Mouse (Mus musculus): ENCODE measurements around the gene Cenpm.

DNA sequence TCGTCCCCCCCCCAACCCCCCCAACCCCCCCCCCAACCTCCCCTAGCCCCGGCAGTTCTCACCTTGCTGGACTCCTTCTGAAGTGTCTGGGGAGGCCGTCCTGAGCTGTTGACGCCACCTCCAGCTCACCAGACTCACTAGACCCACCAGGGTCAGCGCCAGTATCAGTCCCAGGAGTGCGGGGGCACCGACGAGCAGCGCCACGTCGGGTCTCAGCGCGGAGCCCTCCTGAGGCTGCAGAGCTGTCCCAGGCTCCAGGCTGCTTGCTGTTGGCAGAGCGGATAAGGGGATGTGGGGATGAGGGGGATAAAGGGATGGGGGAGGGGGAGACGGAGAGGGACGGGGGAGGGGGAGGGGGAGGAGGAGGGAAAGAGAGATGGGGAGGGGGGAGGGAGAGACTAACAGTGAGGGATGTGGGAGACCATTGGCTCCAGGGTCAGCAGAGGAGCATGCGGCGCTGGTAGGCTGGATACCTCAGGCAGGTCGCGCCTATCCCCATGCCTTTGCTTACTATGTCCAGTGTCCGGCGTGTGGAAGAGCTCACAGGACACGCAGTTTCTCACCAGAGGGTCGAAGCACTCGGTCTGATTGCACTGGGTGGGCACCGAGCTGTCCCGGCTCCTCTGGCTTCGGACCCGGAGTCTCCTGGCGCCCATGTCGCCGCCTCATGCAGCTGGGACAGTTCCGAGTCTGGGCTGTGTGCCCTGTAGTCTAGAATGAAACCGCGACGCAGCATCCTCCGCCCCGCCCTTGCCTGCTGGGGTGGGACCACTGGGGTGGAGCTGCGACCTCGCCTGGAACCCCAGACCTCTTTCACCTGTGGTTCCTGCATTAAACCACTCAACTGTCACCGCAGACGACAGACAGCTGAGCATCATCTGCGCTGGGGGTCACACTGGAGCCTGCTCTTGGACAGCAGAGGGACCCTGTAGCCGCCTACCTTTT, 20.6 kb downstream of the Cenpm start, which contains the start of gene Tnfrsf13c:
- no peak for TF ChIP-seq CTCF (IDR thresholded peaks at IDR 0.05; ENCODE audit: low read depth, low read length)
- TF ChIP-seq GATA2 (IDR thresholded peaks at IDR 0.05; ENCODE audit: borderline replicate concordance, low read depth, low read length) = no peak
- TF ChIP-seq GATA1 (IDR thresholded peaks at IDR 0.05; ENCODE audit: borderline replicate concordance, low read length) = no peak

Data from G1E (cell line).